Mouse (Mus musculus): ENCODE data around the gene Uap1l1.

The Uap1l1 gene

GRCm38 (mm10) chr2:25371764-25372643, 6.5 kb upstream of the Uap1l1 start, which contains the start of gene Sapcd2:
Gene Sapcd2 (plus strand): TSS chr2:25372321.
- DNase-seq (ENCODE audit: extremely low read depth, insufficient read length, low spot score), result peak; percentile 88

GRCm38 (mm10) chr2:25369996-25370395, 4.5 kb upstream of the Uap1l1 start:
- no peak for DNase-seq (ENCODE audit: extremely low read depth, insufficient read length, low spot score)

GRCm38 (mm10) chr2:25364761-25365090, 756 bp downstream of the Uap1l1 start:
- DNase-seq (ENCODE audit: extremely low read depth, insufficient read length, low spot score), result no peak

- no peak for DNase-seq (ENCODE audit: extremely low read depth, insufficient read length, low spot score)
Observed at GRCm38 (mm10) chr2:25364313-25364712, 1.2 kb downstream of the Uap1l1 start.

GRCm38 (mm10) chr2:25363478-25364178, 1.9 kb downstream of the Uap1l1 start:
- peak; percentile 63 for DNase-seq (ENCODE audit: extremely low read depth, insufficient read length, low spot score)

- DNase-seq (ENCODE audit: extremely low read depth, insufficient read length, low spot score), result no peak
Observed at GRCm38 (mm10) chr2:25359848-25360247, 5.6 kb downstream of the Uap1l1 start.

GRCm38 (mm10) chr2:25356208-25357079, 9.0 kb downstream of the Uap1l1 start, which contains the start of gene Dpp7:
Gene Dpp7 (minus strand): TSS chr2:25356359.
- peak; percentile 76 for DNase-seq (ENCODE audit: extremely low read depth, insufficient read length, low spot score)

GRCm38 (mm10) chr2:25355419-25356066, 9.9 kb downstream of the Uap1l1 start:
- DNase-seq (ENCODE audit: extremely low read depth, insufficient read length, low spot score), result no peak

- DNase-seq (ENCODE audit: extremely low read depth, insufficient read length, low spot score), result no peak
Observed at GRCm38 (mm10) chr2:25354211-25354610, 11.3 kb downstream of the Uap1l1 start.

GRCm38 (mm10) chr2:25350701-25351100, 14.8 kb downstream of the Uap1l1 start:
- DNase-seq (ENCODE audit: extremely low read depth, insufficient read length, low spot score), result no peak

- DNase-seq (ENCODE audit: extremely low read depth, insufficient read length, low spot score), result no peak
Observed at GRCm38 (mm10) chr2:25349499-25349898, 16.0 kb downstream of the Uap1l1 start.

GRCm38 (mm10) chr2:25348162-25348561, 17.3 kb downstream of the Uap1l1 start:
- no peak for DNase-seq (ENCODE audit: extremely low read depth, insufficient read length, low spot score)

- DNase-seq (ENCODE audit: extremely low read depth, insufficient read length, low spot score), result no peak
Observed at GRCm38 (mm10) chr2:25338303-25338702, 27.2 kb downstream of the Uap1l1 start.

- DNase-seq (ENCODE audit: extremely low read depth, insufficient read length, low spot score), result no peak
Observed at GRCm38 (mm10) chr2:25333569-25333968, 31.9 kb downstream of the Uap1l1 start.

- DNase-seq (ENCODE audit: extremely low read depth, insufficient read length, low spot score), result peak; percentile 96
Observed at GRCm38 (mm10) chr2:25332286-25333160, 33.0 kb downstream of the Uap1l1 start, which contains the start of gene Man1b1. Gene Man1b1 (plus strand): TSS chr2:25332338.

- DNase-seq (ENCODE audit: extremely low read depth, insufficient read length, low spot score), result no peak
Observed at GRCm38 (mm10) chr2:25331470-25331869, 34.0 kb downstream of the Uap1l1 start.

- DNase-seq (ENCODE audit: extremely low read depth, insufficient read length, low spot score), result no peak
Observed at GRCm38 (mm10) chr2:25328440-25328839, 37.0 kb downstream of the Uap1l1 start.

GRCm38 (mm10) chr2:25326036-25326435, 39.4 kb downstream of the Uap1l1 start:
- no peak for DNase-seq (ENCODE audit: extremely low read depth, insufficient read length, low spot score)

- no peak for DNase-seq (ENCODE audit: extremely low read depth, insufficient read length, low spot score)
Observed at GRCm38 (mm10) chr2:25320084-25320483, 45.4 kb downstream of the Uap1l1 start.
